Mouse (Mus musculus): ENCODE measurements around the gene Mocs3. TPM values are rescaled to one million over a fixed set of nuclear protein-coding genes. Genes with fewer than 3 reads are reported as not detected.

The Mocs3 gene
- 1.1 and 5.1 TPM in 2 replicates for polyA plus RNA-seq (2011; ENCODE audit: insufficient read depth, insufficient read length, low replicate concordance, missing spikeins)

DNA sequence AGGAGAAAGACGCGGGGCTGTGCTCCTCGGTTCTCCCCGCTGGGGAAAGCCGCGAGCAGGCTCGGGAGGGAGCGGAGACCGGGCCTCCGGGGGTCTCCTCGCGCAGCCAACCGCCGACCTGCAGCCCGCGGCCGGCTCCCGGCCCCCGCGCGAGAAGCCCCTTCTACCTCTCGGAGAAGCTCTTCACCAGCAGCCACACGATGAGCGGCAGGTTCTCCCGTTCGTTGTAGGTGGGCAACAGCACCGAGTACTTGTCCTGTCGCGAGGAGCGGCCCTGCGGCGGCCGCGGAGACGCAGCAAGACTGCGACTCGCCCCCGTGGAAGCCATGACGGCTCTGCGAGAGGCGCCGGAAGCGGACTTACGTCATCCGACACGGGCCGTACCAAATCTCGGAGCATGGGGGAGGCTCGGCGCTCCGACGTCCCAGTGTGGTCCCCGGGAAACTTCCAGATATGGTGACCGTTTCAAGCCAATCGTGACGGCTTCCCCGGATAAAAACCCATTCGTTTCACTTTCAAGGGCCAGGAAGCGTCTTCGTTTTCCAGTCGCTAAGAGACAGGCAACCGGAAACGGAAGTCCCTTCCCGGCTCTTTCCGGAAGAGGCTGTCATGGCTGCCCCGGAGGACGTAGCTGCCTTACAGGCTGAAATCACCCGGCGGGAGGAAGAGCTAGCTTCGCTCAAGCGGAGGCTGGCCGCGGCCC, at the start of gene Mocs3, which contains the start of the genes Gm20716 and Dpm1:
Gene Mocs3 (plus strand): TSS at position 597 of the 703 bp plus-strand sequence.
Gene Gm20716 (minus strand): TSS at position 339 of the 703 bp plus-strand sequence.
Gene Dpm1 (minus strand): TSS at position 566 of the 703 bp plus-strand sequence.
- WGBS, result under 1% methylated on average over 72 of the region's 73 CpGs
- no peak for TF ChIP-seq CTCF (IDR thresholded peaks at IDR 0.05; ENCODE audit: control insufficient read depth, insufficient read depth, low read length)
- peak; percentile 92; the same call in 1 of the 2 replicates for TF ChIP-seq POLR2A (IDR thresholded peaks at IDR 0.05; ENCODE audit: borderline replicate concordance, control insufficient read depth, low read depth, low read length)
- Histone ChIP-seq H3K27ac (ENCODE audit: control insufficient read depth, insufficient read depth, low read depth, low read length, poor library complexity) (peak within 1 kb of the TSS; percentile 94), H3K4me3 (replicated peaks; ENCODE audit: control insufficient read depth, low read depth, low read length) (peak within 1 kb of the TSS; percentile 97), H3K4me1 (ENCODE audit: control insufficient read depth, insufficient read depth, low read length) (peaks cover 2% of the 10 kb centered on the region; the same call in 1 of the 2 replicates)

DNA sequence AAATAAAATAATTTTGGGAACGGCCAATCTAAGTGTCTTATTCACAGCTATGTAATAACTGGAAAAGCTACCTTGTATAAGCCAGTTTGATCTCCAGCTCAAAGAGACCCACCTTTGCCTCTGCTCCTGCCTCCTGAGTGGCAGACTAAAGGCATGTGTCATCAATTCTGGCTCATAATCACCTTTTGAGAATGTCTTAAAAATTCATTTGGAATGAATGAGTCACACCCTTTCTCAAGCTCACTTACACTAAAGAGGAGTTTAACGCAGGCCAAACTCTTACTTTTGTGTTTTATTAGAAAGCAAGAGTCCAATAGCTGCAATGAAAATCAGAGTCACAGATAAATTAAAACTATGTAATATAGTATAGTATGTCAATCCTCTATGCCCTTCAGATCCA, 38.6 kb upstream of the Mocs3 start:
- WGBS, result 88% methylated on average over 2 of the region's 2 CpGs
- H3K4me1 ChIP-seq (ENCODE audit: control insufficient read depth, insufficient read depth, low read length), result peaks cover 1% of the 10 kb centered on the region; the same call in 1 of the 2 replicates
- H3K27ac ChIP-seq (ENCODE audit: control insufficient read depth, insufficient read depth, low read depth, low read length, poor library complexity), result no peak overlapping the region
- no peak overlapping the region for H3K4me3 ChIP-seq (replicated peaks; ENCODE audit: control insufficient read depth, low read depth, low read length)
- TF ChIP-seq CTCF (IDR thresholded peaks at IDR 0.05; ENCODE audit: control insufficient read depth, insufficient read depth, low read length) (no peak), POLR2A (IDR thresholded peaks at IDR 0.05; ENCODE audit: borderline replicate concordance, control insufficient read depth, low read depth, low read length) (no peak)

DNA sequence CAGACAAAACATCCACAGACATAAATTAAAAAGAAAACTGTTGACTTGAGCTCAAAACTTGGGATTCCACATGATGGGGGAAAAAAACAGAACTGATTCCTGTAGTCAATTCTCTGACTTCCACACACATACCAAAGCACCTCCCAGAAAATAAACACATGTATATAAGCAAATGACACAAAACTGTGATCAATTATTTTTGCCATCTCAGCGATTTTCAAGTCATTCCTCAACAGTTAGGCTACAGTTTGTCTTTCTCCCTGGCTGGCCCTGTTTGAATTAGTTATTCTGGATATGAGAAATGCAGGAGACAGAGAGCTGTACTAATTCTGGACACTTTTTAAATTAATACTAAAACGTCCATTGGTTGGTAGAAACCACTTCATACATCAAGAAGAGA, 36.7 kb upstream of the Mocs3 start:
- TF ChIP-seq CTCF (IDR thresholded peaks at IDR 0.05; ENCODE audit: control insufficient read depth, insufficient read depth, low read length), result no peak
- TF ChIP-seq POLR2A (IDR thresholded peaks at IDR 0.05; ENCODE audit: borderline replicate concordance, control insufficient read depth, low read depth, low read length), result no peak
- no peak overlapping the region for H3K4me3 ChIP-seq (replicated peaks; ENCODE audit: control insufficient read depth, low read depth, low read length)
- no peak overlapping the region for H3K27ac ChIP-seq (ENCODE audit: control insufficient read depth, insufficient read depth, low read depth, low read length, poor library complexity)
- WGBS, result 51% methylated on average over 2 of the region's 2 CpGs
- H3K4me1 ChIP-seq (ENCODE audit: control insufficient read depth, insufficient read depth, low read length), result peaks cover 1% of the 10 kb centered on the region; the same call in 1 of the 2 replicates

DNA sequence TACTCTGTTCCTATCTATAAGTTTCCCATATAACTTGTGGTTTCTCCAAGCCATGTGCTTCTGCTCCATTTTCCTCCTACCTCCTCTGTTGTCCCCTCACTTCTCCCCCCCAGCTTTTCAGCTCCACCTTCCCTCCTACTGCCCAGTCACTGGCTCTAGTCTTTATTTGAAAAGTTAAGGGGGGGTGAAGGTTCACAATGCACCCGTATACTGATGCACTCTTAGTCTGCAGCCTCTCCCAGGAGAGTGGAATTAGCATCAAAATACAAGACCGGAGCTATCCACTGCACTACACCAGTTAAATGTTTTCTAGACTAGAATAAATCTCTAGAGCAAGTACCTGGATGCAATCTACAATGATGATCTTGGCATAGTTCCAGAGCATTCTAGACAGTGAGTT, 34.7 kb upstream of the Mocs3 start:
- no peak overlapping the region for H3K27ac ChIP-seq (ENCODE audit: control insufficient read depth, insufficient read depth, low read depth, low read length, poor library complexity)
- TF ChIP-seq POLR2A (IDR thresholded peaks at IDR 0.05; ENCODE audit: borderline replicate concordance, control insufficient read depth, low read depth, low read length) (no peak), CTCF (IDR thresholded peaks at IDR 0.05; ENCODE audit: control insufficient read depth, insufficient read depth, low read length) (no peak)
- H3K4me3 ChIP-seq (replicated peaks; ENCODE audit: control insufficient read depth, low read depth, low read length), result no peak overlapping the region
- H3K4me1 ChIP-seq (ENCODE audit: control insufficient read depth, insufficient read depth, low read length), result peaks cover 1% of the 10 kb centered on the region; the same call in 1 of the 2 replicates
- 76% methylated on average over 2 of the region's 2 CpGs for WGBS

DNA sequence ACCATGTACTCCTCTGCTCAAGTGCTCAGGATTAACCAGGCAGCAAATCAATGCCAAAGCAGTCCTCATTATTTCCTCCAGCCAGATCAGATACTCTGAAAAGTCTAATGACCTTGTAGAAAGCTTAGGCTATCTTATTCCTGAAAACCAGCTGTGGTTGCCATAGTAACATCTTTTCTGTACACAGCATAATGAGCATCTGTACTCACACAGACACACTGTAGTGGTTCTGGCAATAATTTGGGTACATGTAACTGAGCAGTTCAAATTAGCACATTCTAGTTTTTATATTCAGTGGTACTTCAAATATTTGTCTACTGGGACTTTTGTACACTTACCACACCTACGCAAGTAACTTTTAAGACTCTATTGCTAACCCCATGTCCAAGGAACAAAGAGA, 32.0 kb upstream of the Mocs3 start:
- Histone ChIP-seq H3K27ac (ENCODE audit: control insufficient read depth, insufficient read depth, low read depth, low read length, poor library complexity) (no peak overlapping the region), H3K4me3 (replicated peaks; ENCODE audit: control insufficient read depth, low read depth, low read length) (no peak overlapping the region), H3K4me1 (ENCODE audit: control insufficient read depth, insufficient read depth, low read length) (no peaks in the 10 kb centered on the region; the same call in 1 of the 2 replicates)
- 96% methylated on average over 1 of the region's 1 CpGs for WGBS
- no peak for TF ChIP-seq CTCF (IDR thresholded peaks at IDR 0.05; ENCODE audit: control insufficient read depth, insufficient read depth, low read length)
- TF ChIP-seq POLR2A (IDR thresholded peaks at IDR 0.05; ENCODE audit: borderline replicate concordance, control insufficient read depth, low read depth, low read length), result no peak

DNA sequence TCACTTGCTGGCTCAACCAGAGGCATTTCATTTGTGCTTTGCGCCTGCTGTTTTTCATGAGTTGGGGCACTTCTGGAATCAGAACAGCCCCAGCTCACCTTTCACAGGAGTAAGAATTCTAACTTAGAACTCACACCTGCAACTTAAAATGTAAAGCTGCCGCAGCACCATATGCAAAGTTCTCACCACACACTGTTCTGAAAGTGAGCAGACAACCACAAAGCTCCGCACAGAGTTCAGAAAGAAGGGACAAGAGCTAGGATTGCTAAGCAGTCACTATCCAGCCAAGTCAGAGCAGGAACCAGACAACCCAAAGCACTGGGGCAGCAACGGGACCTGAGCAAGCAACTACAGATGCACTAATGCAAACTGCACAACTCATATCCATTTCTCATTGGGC, 30.9 kb upstream of the Mocs3 start:
- no peak overlapping the region for H3K4me3 ChIP-seq (replicated peaks; ENCODE audit: control insufficient read depth, low read depth, low read length)
- peaks cover under 1% of the 10 kb centered on the region; the same call in 1 of the 2 replicates for H3K4me1 ChIP-seq (ENCODE audit: control insufficient read depth, insufficient read depth, low read length)
- WGBS, result 81% methylated on average over 4 of the region's 4 CpGs
- TF ChIP-seq CTCF (IDR thresholded peaks at IDR 0.05; ENCODE audit: control insufficient read depth, insufficient read depth, low read length), result no peak
- TF ChIP-seq POLR2A (IDR thresholded peaks at IDR 0.05; ENCODE audit: borderline replicate concordance, control insufficient read depth, low read depth, low read length), result no peak
- no peak overlapping the region for H3K27ac ChIP-seq (ENCODE audit: control insufficient read depth, insufficient read depth, low read depth, low read length, poor library complexity)

DNA sequence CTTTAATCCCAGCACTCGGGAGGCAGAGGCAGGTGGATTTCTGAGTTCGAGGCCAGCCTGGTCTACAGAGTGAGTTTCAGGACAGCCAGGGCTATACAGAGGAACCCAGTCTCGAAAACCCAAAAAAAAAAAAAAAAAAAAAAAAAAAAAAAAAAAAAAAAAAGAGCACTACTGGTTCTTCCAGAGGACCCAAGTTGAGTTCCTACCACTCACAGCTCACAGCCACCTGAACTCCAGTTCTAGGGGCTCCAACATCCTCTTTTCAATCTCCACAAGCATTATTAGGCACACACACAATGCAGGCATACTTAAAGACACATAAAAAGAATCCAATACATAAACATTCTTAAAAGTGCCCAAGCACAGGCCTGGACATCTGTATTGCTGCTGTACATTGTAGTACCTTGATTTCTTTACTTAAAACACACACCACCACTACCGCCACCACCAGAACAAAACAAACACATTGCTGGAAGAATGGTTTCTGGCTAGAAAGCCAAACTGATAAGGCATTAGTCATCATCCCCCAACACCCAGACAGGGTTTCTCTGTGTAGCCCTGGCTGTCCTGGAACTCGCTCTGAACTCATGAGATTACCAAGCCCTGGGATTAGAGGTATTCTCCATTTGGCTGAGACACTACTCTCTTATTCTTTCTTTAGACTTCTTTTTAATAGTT, 30.3 kb upstream of the Mocs3 start:
- Histone ChIP-seq H3K4me1 (ENCODE audit: control insufficient read depth, insufficient read depth, low read length) (peaks cover 3% of the 10 kb centered on the region; the same call in 1 of the 2 replicates), H3K27ac (ENCODE audit: control insufficient read depth, insufficient read depth, low read depth, low read length, poor library complexity) (no peak overlapping the region), H3K4me3 (replicated peaks; ENCODE audit: control insufficient read depth, low read depth, low read length) (no peak overlapping the region)
- TF ChIP-seq POLR2A (IDR thresholded peaks at IDR 0.05; ENCODE audit: borderline replicate concordance, control insufficient read depth, low read depth, low read length), result no peak
- WGBS, result 75% methylated on average over 4 of the region's 5 CpGs

DNA sequence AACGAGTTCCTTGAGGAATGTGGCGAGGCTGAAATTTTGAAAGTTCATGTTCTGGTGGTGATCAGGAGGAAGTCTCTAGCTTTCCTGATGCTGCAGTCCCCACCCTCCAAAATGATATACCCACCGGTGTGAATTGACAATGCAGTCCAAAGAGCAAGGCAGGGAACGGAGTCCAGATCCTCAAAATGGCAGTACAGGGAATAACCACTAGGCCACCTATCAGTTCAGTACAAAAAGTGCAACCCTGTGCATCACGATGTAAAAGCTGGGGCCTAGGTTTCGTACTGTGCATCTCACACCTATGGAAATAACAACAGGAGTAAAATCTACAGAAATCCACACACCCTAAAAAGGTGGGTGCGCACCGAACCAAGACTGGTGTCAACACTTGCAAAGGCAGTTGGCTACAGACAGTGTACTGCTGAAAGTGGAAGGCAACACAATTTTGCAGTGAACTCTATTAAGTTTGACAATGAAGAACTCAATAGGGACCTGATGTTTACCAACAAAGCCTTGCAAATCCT, 25.9 kb upstream of the Mocs3 start:
- Histone ChIP-seq H3K4me1 (ENCODE audit: control insufficient read depth, insufficient read depth, low read length) (peaks cover 5% of the 10 kb centered on the region), H3K27ac (ENCODE audit: control insufficient read depth, insufficient read depth, low read depth, low read length, poor library complexity) (no peak overlapping the region), H3K4me3 (replicated peaks; ENCODE audit: control insufficient read depth, low read depth, low read length) (no peak overlapping the region)
- 69% methylated on average over 8 of the region's 8 CpGs for WGBS
- TF ChIP-seq POLR2A (IDR thresholded peaks at IDR 0.05; ENCODE audit: borderline replicate concordance, control insufficient read depth, low read depth, low read length), result no peak
